Mouse (Mus musculus): Measurements from ENCODE around the gene Ppp2r5e. TPM values are rescaled to one million over a fixed set of nuclear protein-coding genes. Genes with fewer than 3 reads are reported as not detected.

Gene Ppp2r5e
- total RNA-seq, 4 experiments from 2014 or later = 32.3 to 37.5 (median 33.5) TPM

GRCm38 (mm10) chr12:75577255-75577654 lies 18.8 kb downstream of the Ppp2r5e start:
- no peak for DNase-seq (ENCODE audit: low spot score in 2 of 2)

- DNase-seq (ENCODE audit: low spot score in 2 of 2) = peak; percentile 14 to 23
Measured at GRCm38 (mm10) chr12:75572271-75572670, 23.8 kb downstream of the Ppp2r5e start.

- DNase-seq (ENCODE audit: low spot score in 2 of 2) = no peak
Measured at GRCm38 (mm10) chr12:75570138-75570537, 25.9 kb downstream of the Ppp2r5e start.

- no peak for DNase-seq (ENCODE audit: low spot score in 2 of 2)
Measured at GRCm38 (mm10) chr12:75567745-75568144, 28.3 kb downstream of the Ppp2r5e start.

GRCm38 (mm10) chr12:75565756-75566155 lies 30.3 kb downstream of the Ppp2r5e start:
- DNase-seq (ENCODE audit: low spot score in 2 of 2) = no peak

- DNase-seq (ENCODE audit: low spot score in 2 of 2) = no peak
Measured at GRCm38 (mm10) chr12:75564498-75564897, 31.5 kb downstream of the Ppp2r5e start.

GRCm38 (mm10) chr12:75562996-75563618 lies 32.9 kb downstream of the Ppp2r5e start:
- no peak for DNase-seq (ENCODE audit: low spot score in 2 of 2)

- DNase-seq (ENCODE audit: low spot score in 2 of 2) = no peak
Measured at GRCm38 (mm10) chr12:75560681-75561387, 35.2 kb downstream of the Ppp2r5e start.

- no peak for DNase-seq (ENCODE audit: low spot score in 2 of 2)
Measured at GRCm38 (mm10) chr12:75559196-75559595, 36.8 kb downstream of the Ppp2r5e start.

- no peak for DNase-seq (ENCODE audit: low spot score in 2 of 2)
Measured at GRCm38 (mm10) chr12:75557813-75558212, 38.2 kb downstream of the Ppp2r5e start.

- DNase-seq (ENCODE audit: low spot score in 2 of 2) = no peak
Measured at GRCm38 (mm10) chr12:75555032-75555431, 41.0 kb downstream of the Ppp2r5e start.

GRCm38 (mm10) chr12:75552296-75552695 lies 43.7 kb downstream of the Ppp2r5e start:
- DNase-seq (ENCODE audit: low spot score in 2 of 2) = peak; percentile 77 to 82

GRCm38 (mm10) chr12:75551671-75552070 lies 44.4 kb downstream of the Ppp2r5e start:
- DNase-seq (ENCODE audit: low spot score in 2 of 2) = no peak

GRCm38 (mm10) chr12:75548999-75549398 lies 47.0 kb downstream of the Ppp2r5e start:
- DNase-seq (ENCODE audit: low spot score in 2 of 2) = no peak

- DNase-seq (ENCODE audit: low spot score in 2 of 2) = no peak
Measured at GRCm38 (mm10) chr12:75547174-75547573, 48.9 kb downstream of the Ppp2r5e start.

- no peak for DNase-seq (ENCODE audit: low spot score in 2 of 2)
Measured at GRCm38 (mm10) chr12:75546241-75546640, 49.8 kb downstream of the Ppp2r5e start.

GRCm38 (mm10) chr12:75545431-75545925 lies 50.6 kb downstream of the Ppp2r5e start:
- no peak for DNase-seq (ENCODE audit: low spot score in 2 of 2)

GRCm38 (mm10) chr12:75544666-75545065 lies 51.4 kb downstream of the Ppp2r5e start:
- no peak for DNase-seq (ENCODE audit: low spot score in 2 of 2)

GRCm38 (mm10) chr12:75544259-75544658 lies 51.8 kb downstream of the Ppp2r5e start:
- DNase-seq (ENCODE audit: low spot score in 2 of 2) = no peak

GRCm38 (mm10) chr12:75543346-75543745 lies 52.7 kb downstream of the Ppp2r5e start:
- no peak for DNase-seq (ENCODE audit: low spot score in 2 of 2)

GRCm38 (mm10) chr12:75540621-75541171 lies 55.3 kb downstream of the Ppp2r5e start:
- DNase-seq (ENCODE audit: low spot score in 2 of 2) = no peak

- DNase-seq (ENCODE audit: low spot score in 2 of 2) = no peak
Measured at GRCm38 (mm10) chr12:75539228-75539627, 56.8 kb downstream of the Ppp2r5e start.

Measured in gastrocnemius, adult 8-10 months (tissue).